Mouse (Mus musculus) yolk sac, embryonic 10.5 days (tissue): Measurements from ENCODE around the gene Josd1.
A peak's percentile ranks its signal among the peaks of the same experiment; 100 is the strongest.

ENCODE experiments used
- DNase-seq: peaks from one replicate; pipeline ENCODE4 v3.0.0-alpha.2; 2017; ENCODE audit warnings: low spot score

Josd1 gene

DNA sequence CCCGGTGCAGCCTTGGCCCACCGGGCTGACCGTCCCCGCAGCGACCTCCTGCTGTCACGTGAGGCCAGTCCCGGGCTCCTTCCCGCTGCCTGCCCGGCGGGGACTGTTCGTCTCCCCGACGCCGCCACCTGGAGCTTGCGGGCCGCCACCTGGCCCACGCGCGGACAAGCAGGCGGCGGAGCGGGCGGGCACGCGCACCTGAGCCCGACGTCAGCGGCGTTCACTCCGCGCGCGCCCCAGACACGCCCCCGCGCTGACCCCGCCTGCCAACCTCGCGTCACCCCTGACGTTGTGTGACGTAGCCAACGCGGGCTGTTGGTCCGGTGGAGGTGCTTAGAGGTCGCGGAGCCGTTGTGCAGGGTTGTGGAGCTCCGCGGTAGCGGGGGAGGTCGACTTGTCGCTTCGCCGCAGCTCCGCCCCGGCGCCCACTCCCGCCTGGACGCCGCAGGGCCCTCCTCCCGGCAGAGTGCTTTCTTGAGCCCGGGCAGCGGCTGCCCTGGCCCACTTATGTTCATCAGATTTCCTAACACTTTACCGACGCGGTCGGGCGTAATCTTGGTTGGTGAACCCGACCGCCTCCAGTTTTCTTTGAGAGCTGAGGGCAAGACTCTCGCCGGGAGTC is at the start of gene Josd1:
Gene Josd1 (minus strand): TSS at position 274 of the 622 bp plus-strand sequence.
- peak; percentile 94 for DNase-seq

- DNase-seq: no peak
These were observed 46.6 kb upstream of the Josd1 start for GRCm38 (mm10) chr15:79734311-79734710.

GRCm38 (mm10) chr15:79733640-79734039 is 45.9 kb upstream of the Josd1 start:
- DNase-seq: no peak

DNA sequence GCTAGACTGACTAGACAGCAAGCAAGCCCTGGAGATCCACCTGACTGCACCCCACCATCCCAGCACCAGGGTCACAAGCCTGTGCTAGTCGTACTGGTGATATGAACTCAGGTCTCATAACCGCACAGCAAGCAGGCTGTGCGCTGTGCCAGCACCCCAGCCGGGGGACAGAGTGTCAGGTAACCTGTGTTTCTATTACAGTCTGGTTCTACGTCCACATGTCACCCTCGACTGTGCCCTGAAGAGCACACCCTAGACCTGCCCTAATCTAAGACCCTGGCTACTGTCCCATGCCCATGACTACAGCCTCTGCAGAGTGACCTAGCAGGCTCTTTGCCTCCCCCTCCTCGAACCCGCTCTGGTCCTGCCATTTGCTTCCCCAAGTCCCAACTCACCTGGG is 45.5 kb upstream of the Josd1 start:
- no peak for DNase-seq

GRCm38 (mm10) chr15:79731554-79731953 is 43.8 kb upstream of the Josd1 start:
- DNase-seq: no peak

DNA sequence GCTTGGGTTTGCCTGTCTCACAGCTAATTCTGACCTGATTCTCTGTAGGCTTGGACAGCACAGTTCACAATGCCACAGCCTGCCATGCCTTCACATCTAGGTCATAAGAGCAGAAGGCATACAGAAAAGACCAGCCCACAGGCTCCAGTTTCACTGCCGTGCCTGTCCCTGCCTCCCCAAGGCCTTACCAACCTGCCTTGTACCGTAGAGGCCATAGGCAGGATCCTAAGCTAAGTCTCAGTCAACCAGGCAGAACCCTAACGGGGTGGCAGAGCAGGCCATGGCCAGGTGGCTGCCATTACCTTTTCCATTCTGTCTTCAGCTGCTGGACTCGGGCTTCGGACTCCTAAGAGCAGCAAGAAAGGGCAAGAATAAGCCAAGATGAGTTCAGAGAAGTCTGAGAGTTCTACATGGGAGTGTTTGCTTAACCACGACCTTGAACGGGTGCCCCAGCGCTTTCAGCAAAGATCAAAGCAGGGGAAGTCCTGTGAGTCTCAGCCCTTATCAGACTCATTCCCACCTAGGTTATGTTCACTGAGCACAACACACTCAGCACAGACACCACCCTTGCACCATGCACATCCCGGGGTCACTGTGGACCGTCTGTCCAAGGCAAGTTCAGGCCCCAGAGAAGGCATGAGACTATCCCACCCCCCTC is 41.1 kb upstream of the Josd1 start:
- DNase-seq: peak; percentile 25

GRCm38 (mm10) chr15:79728311-79728710 is 40.6 kb upstream of the Josd1 start:
- no peak for DNase-seq

DNA sequence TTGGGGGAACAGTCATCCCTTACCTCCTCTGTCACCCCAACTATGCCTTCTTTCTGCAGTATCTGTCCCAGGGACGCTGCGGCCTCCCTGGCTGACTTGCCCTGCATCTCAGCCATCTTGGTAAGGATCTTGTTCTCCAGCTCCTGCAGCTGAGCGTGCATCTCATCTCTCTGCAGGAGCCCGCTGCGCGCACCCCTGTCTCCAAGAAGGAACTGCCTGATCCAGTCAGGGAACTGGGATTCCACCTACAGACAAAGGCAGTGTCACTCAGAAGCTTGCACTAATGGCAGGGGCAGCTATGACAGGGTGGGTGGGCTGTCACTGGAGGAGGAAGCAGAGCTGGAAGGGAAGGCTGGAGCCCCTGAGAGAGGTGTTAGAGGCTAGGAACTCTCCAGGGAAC is 40.1 kb upstream of the Josd1 start:
- no peak for DNase-seq

DNA sequence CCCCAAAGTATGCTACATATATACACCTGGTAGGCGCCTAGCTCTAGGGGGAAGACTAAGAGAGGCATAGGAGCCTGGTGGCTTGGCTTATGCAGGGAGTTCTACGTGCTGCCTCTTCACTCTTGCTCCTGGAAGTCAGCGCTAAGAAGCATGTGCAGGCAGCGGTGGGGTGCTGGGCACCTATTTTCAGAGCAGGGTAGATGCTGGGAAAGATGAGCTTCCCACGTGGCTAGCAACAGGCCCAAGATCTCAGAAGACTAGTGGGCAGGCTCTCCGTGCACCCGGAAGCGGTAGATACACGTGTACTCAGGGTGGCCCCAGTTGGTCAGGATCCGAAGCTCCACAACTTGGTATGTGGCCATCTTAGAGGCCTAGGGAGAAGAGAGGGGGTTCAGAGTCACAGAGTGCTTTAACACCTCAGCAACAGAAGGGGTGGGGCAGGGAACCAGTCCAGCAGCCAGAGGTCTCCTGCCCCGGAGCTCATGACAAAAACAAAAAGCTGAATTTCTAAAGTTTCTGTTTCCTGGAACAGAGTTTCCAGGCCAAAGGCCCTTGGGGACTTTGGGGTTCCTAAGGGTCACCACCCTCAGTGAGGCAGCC is 37.6 kb upstream of the Josd1 start:
- no peak for DNase-seq

- DNase-seq: no peak
These were observed 35.7 kb upstream of the Josd1 start for GRCm38 (mm10) chr15:79723439-79723838.

DNA sequence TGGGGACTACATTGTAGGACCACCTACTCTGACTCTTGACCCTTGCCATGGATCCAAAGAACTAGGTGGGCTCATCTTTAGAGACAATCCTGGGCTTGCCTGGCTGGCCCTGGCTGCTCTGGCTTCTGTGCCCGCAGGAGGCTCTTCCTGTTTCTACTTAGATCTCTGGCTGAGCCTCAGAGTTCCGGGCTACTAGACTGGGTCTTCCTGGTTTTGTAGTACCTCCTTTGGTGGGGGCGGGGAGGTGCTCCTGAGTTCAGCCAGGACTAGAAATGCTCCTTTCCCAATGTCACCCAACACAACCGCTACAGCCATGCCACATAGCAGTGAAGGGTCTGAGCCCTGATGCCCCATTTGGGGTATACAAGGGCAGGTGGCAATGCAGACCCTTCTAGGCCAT is 33.1 kb upstream of the Josd1 start:
- DNase-seq: no peak

GRCm38 (mm10) chr15:79720267-79720666 is 32.5 kb upstream of the Josd1 start:
- DNase-seq: no peak

DNA sequence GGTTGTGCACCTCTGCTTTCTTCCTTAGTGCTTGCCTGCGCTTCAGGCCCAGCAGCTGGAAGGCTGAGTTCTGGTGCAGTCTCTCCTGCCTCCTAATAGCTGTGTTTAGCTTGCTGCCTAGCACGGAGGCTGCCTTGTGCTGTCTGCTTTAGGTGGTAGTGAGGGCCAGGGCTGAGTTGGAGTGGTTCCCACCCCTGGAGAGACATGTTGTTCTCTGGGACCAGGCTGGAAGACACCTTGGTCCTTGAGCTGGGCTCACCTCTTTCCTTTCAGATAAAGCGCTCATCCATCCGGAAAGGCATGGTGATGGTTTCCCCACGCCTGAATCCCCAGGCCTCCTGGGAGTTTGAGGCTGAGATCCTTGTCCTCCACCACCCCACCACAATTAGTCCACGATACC is 29.0 kb upstream of the Josd1 start:
- no peak for DNase-seq

DNA sequence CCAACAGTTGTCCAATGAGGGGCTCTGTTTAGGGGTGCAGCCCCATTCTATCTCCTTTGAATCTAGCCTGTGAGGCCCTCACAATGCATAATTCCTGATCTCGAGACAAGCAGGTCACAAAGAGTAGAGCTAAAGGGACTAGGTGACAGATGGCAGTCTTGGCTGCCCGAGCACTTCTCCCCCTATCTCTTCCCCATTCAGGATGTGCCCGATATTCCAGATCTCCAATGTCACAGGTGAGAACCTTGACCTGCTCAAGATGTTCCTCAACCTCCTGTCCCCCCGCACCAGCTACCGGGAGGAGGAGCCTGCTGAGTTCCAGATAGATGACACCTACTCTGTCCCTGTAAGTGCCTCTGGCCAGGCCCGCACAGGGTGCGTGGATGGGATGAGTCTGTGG is 27.9 kb upstream of the Josd1 start:
- DNase-seq: no peak

GRCm38 (mm10) chr15:79708229-79708822 is 20.6 kb upstream of the Josd1 start:
- no peak for DNase-seq

- DNase-seq: no peak
These were observed 19.0 kb upstream of the Josd1 start for GRCm38 (mm10) chr15:79706603-79707214.

DNA sequence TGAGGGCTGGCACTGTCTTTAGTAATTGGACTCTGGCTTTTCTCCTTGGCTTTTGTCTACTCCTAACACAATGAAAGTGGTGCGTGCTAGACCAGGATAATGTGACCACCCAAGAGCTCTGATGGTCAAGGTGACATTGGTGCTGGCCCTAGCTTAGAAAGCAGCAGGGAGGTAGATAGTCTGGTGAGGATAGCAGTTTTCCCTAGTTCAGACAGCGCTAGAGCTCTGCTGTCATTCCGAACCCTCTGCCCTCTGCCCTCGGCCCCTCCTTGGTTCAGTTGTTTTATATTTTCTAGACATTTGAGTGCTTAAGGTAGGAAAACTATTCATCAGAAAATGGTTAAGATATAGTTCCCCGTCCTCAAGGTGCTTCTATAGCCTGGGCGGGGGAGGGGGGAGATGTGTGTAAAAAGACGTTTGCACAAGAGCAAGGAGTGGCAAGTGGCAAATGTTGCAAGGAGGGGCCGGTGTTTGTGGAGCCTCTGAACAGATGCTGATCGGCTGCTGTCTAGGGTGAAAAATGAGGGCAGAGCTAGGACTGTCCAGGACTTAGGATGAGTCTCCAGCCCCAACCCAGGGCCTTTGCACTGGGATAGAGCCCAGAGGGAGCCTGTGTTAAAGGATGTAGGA is 10.0 kb upstream of the Josd1 start:
- DNase-seq: no peak

- DNase-seq: no peak
These were observed 9.3 kb upstream of the Josd1 start for GRCm38 (mm10) chr15:79697011-79697410.

DNA sequence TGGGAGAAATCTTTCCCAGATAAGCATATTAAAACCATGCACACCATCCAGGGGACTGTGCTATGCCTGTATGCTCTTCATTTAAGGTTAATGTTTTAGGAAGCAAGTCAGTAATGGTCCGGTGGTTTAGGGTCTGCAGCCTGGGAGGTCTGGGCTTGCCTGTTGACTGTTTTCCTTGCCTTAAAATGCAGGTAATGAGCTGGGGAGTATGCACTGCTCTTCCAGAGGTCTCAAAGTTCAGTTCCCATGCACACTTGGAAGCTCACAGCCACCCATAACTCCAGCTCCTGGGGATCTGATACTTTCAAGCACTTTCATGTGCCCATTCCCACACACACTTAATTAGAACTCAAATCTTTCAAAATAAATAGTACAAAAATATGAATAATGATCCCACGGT is 8.8 kb upstream of the Josd1 start:
- DNase-seq: no peak

DNA sequence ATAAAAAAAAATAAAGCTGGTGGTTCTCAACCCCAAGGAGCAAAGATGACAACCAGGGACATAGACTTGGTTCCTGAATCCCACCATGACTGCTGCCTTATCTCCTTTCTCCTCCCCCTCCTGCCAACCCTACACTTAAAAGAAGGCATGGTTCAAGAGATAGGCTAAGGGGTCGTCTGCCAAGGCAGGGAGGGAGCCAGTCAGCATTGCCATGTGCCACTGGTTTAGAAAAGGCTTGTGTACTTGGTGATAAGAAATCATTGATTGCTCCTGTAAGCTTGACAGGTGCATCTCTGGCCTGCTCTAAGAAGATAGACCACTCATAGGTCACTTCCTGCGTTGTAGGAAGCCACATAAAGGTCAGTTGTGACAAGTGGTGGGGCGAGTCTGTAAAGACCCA is 7.8 kb upstream of the Josd1 start:
- DNase-seq: no peak

DNA sequence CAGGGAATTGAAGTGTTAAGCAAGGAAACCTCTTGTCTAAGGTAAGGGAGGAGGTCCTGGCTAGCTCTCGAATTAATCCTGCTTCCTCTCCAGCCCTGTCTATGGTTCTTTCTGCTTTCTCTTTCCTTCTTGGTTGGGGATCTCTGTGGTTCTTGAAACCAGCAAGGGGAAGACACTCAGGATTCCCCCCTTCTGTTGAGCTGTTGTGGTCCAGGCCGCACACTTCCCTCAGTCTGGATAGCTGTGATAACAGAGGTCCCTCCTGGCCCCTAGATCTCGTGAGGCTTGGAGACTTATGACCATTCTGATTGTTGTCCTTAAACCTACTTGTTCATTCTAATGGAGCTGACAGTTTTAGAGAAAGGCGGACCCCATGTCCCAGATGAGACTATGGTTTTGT is 6.8 kb upstream of the Josd1 start:
- no peak for DNase-seq

DNA sequence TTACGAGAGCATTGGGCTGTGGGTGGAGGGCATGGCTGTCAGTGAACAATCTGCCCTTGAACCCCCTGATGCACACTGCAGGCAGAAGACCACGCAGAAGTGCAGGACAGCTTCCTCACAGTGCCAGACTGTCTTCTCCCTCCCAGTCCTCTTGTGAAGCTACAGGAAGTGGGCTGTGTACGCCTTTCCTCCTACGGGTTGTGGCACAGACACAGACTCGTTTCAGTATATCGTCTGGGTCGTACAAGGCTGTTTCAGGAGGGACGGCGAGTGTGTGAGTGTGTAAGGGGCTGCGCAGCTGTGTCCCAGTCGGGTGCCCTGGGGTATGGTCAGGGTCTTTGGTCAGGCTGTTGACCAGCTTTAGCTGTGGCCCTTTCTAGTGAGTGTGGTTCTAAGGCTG is 6.0 kb upstream of the Josd1 start:
- no peak for DNase-seq
